Mouse (Mus musculus) spleen, postnatal 14 days (tissue): ENCODE results near the gene Gtf2h2.
"Not testable (repeated sequence)": the region's sequence is repeated elsewhere in the genome, so short reads cannot be mapped to it uniquely, and the experiment has no call there.

Source experiments
- DNase-seq, 2 experiments: peaks; one replicate each; pipeline ENCODE4 v3.0.0; 2021 to 2022; ENCODE audit warnings: low spot score in 2 of 2

Gtf2h2 gene

GRCm38 (mm10) chr13:100490424-100490823 is 2.0 kb downstream of the Gtf2h2 start:
- DNase-seq, result no peak

DNA sequence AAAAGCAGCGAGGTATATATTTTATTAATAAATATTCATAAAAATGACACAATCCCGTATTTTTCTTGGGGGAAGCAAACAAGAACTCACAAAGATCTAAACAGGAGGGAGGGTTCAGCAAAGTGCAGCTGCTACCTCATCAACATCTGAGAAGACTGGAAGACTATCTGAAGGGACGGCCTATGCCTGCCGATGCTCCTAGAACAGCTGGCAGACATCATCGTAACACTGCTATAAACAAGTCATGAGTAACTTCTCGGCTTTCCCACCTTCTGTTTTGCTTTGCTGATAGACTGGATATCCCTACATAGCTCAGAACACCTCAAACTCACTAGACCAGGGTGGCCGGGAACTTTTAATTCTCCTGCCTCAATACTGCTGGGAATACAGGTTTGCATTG is 8.8 kb downstream of the Gtf2h2 start:
- DNase-seq, result no peak

GRCm38 (mm10) chr13:100463527-100464222 is 28.7 kb downstream of the Gtf2h2 start:
- DNase-seq, result no peak

GRCm38 (mm10) chr13:100461336-100461735 is 31.0 kb downstream of the Gtf2h2 start:
- no peak for DNase-seq

GRCm38 (mm10) chr13:100452415-100453127 is 39.8 kb downstream of the Gtf2h2 start, which contains the start of gene Naip1:
TSS of gene Naip1 (minus strand) at chr13:100452869.
- DNase-seq, result not testable (repeated sequence)

DNA sequence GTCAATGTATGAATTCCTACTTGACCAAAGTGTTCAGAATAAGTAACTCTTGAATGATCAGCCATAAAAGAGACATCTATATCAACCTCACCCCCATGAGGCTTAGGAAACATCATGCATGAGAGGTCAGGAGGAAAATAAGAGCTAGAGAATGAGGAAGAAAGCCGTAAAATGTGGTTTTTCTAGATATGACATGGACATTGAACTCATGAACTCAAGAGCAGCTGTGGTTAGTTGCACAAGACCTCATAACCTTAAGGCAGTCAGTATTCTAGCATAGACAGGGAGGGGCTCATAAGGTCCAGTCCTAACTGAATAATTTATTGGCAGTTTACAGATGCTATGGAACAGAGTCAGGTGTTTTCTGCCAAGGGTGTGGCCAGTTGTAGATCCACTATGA is 42.9 kb downstream of the Gtf2h2 start:
- no peak for DNase-seq

GRCm38 (mm10) chr13:100440116-100440515 is 52.3 kb downstream of the Gtf2h2 start:
- DNase-seq, result no peak

DNA sequence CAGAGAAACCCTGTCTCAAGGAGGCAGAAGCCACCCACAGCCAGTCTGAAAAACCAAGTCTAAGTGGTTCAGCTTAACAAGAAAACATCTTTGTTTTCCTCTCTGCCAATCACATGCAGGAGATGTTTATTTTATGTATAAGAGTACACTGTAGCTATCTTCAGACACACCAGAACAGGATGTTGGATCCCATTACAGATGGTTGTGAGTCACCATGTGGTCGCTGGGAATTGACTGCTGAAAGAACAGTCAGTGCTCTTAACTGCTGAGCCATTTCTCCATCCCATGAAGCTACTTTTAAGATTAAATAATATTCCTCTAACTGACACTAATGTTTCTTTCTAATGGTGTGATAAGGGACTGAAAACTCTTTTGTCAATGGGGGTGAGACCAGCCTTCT is 53.7 kb downstream of the Gtf2h2 start:
- DNase-seq, result no peak

DNA sequence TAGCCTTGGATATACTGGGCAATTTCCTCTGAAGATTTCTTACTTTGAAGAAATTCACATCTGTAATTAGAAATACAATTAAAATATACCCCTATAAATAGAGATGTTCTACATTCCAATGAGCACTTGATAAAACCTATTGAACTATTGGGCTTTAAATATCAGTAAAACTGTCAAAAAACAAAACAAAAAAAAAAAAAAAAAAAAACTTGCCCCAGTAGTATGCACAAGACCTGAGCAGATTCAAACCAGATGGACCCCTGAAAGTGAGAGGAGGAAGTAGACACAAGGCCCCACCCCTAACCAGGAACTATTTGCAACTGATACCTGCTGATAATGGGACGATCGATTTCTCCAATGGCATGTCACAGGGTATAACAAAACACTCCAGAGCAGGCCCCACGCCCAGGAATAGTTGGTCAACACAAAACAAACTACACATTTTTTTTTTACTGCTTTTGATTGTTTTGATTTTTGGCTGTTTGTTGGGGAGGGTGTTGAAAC is 55.0 kb downstream of the Gtf2h2 start:
- DNase-seq, result no peak

DNA sequence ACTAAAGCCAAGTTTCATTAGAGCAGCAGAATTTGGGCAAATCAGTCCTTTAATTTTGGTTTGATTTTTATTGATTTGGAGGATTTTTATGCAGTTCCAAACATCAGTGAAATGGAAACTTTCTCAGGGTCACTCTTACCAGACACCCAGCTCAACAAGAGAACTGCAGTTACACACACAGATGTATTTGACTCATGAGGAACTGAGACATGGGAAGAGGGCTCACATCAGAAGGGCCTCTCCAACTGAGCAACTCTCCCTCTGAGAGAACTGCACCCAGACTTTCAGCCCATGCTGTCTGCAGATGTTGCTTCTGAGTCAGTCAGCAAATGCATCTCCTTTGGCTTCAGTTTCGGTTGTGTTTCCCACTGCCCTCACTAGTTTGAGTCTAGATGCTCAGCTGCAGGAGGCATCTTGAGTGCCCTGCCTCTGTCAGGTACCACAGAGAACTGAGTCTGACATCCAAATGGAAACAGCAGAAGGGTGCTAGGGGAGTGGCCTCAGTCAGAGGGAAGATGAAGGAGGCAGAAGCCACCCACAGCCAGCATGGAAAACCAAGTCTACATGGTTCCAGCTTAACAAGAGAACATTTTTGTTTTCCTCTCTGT is 55.7 kb downstream of the Gtf2h2 start:
- not testable (repeated sequence) for DNase-seq

DNA sequence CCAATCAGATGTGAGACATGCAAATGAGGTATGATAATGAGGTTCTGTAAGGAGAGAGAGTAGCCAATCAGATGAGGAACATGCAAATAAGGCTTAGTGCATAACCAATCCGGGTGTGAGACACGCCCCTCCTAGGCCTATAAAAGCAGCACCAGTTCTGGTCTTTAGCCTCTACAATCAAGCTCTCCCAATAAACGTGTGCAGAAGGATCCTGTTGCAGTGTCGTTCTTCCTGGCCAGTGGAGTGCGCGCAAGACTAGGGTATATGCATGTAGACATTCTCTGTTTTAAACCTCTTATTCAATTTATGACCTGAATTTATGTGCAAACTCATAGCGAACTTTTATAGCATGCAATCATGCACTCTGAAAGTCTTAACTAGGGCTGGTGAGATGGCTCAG is 72.4 kb downstream of the Gtf2h2 start:
- not testable (repeated sequence) for DNase-seq

DNA sequence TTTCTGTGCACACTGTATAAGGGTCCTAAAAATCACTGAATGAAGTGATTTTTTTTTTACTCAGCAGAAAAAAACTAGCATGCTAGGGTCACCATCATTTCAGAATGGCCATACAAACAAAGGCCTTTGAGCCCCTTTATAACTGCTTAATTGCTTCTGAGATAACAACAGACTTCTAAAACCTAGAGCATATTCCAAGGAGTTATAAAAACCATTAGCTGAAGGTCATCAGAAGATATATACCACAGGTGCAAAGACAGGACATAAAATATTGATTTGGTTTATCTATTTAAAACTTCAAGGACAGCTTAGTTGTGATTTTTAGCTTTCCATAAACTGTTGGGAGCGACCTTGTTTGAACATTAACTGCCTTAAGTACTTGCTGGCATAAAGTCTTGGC is 78.0 kb downstream of the Gtf2h2 start:
- DNase-seq, result no peak
